Mouse (Mus musculus) C2C12 (cell line): ENCODE measurements around the gene Farsb. TPM values are rescaled to one million over a fixed set of nuclear protein-coding genes. Genes with fewer than 3 reads are reported as not detected.

Source experiments
- H3K27me3 ChIP-seq: one replicate; pipeline ENCODE4 v1.6.1; 2011; ENCODE audit not compliant: control insufficient read depth, insufficient read depth, insufficient read length
- H3K36me3 ChIP-seq: one replicate; pipeline ENCODE4 v1.6.1; 2011; ENCODE audit not compliant: control insufficient read depth, insufficient read depth
- H3K4me3 ChIP-seq: one replicate; pipeline ENCODE4 v1.5.1; 2011; ENCODE audit warnings: mild to moderate bottlenecking, control low read depth; ENCODE audit not compliant: poor library complexity, insufficient read depth, severe bottlenecking
- H3K79me2 ChIP-seq: one replicate; pipeline ENCODE4 v1.6.1; 2011; ENCODE audit not compliant: control insufficient read depth, insufficient read depth
- H3K79me3 ChIP-seq: one replicate; pipeline ENCODE4 v1.6.1; 2011; ENCODE audit warnings: low read depth, control low read depth
- H3ac ChIP-seq: one replicate; pipeline ENCODE3; 2011; ENCODE audit warnings: low read depth; ENCODE audit not compliant: control insufficient read depth, insufficient read length
- CEBPB ChIP-seq: IDR thresholded peaks from one replicate; pipeline ENCODE4 v1.6.1; 2011; ENCODE audit warnings: low read depth, mild to moderate bottlenecking, control low read depth, moderate library complexity
- CTCF ChIP-seq: IDR thresholded peaks from one replicate; pipeline ENCODE4 v1.5.1; 2011; ENCODE audit not compliant: control insufficient read depth, insufficient read depth, insufficient read length
- FOSL1 ChIP-seq: IDR thresholded peaks from one replicate; pipeline ENCODE4 v1.8.0; 2011; ENCODE audit warnings: mild to moderate bottlenecking, low read length; ENCODE audit not compliant: poor library complexity, insufficient read depth, severe bottlenecking
- MAX ChIP-seq: IDR thresholded peaks from one replicate; pipeline ENCODE4 v1.6.1; 2011; ENCODE audit warnings: mild to moderate bottlenecking, control low read depth
- MYOD1 ChIP-seq: IDR thresholded peaks from one replicate; pipeline ENCODE4 v1.6.1; 2011; ENCODE audit warnings: low read depth; ENCODE audit not compliant: control insufficient read depth, insufficient read length
- MYOG ChIP-seq: IDR thresholded peaks from one replicate; pipeline ENCODE4 v1.6.1; 2011; ENCODE audit not compliant: control insufficient read depth, insufficient read length; ENCODE audit errors: extremely low read depth
- USF1 ChIP-seq: IDR thresholded peaks from one replicate; pipeline ENCODE4 v1.6.1; 2011; ENCODE audit warnings: low read depth, mild to moderate bottlenecking, control low read depth, moderate library complexity
- polyA plus RNA-seq: library from polyadenylated mRNA; unstranded; fragments of >200 nt; fragmentation: generic; extraction: Trizol; gene quantifications from one replicate; pipeline ENCODE4 v1.2.1, GENCODE M21; 2012; ENCODE audit warnings: missing spikeins

The Farsb gene
- polyA plus RNA-seq, 1 experiment = 53.6 TPM

GRCm38 (mm10) chr1:78501036-78501435, 12.3 kb upstream of the Farsb start:
- H3K27me3 ChIP-seq = peaks cover 9% of the 10 kb centered on the region
- H3K79me3 ChIP-seq = no peaks in the 10 kb centered on the region
- H3K4me3 ChIP-seq = no peak overlapping the region
- no peak overlapping the region for H3ac ChIP-seq
- TF ChIP-seq MYOG (no peak), CEBPB (no peak), MAX (no peak), MYOD1 (no peak), CTCF (no peak), FOSL1 (no peak)
- H3K36me3 ChIP-seq = no peaks in the 10 kb centered on the region
- H3K79me2 ChIP-seq = no peaks in the 10 kb centered on the region

- H3K36me3 ChIP-seq = peaks cover 6% of the 10 kb centered on the region
- no peak overlapping the region for H3ac ChIP-seq
- peaks cover 4% of the 10 kb centered on the region for H3K27me3 ChIP-seq
- H3K79me2 ChIP-seq = peaks cover 36% of the 10 kb centered on the region
- no peak overlapping the region for H3K4me3 ChIP-seq
- peaks cover 31% of the 10 kb centered on the region for H3K79me3 ChIP-seq
- TF ChIP-seq USF1 (no peak), MAX (no peak), FOSL1 (no peak), CTCF (no peak), MYOD1 (no peak), MYOG (no peak), CEBPB (no peak)
Measured at GRCm38 (mm10) chr1:78490143-78490542, 1.4 kb upstream of the Farsb start.

- H3K27me3 ChIP-seq = peaks cover 4% of the 10 kb centered on the region
- peaks cover 53% of the 10 kb centered on the region for H3K79me2 ChIP-seq
- H3K36me3 ChIP-seq = peaks cover 15% of the 10 kb centered on the region
- H3ac ChIP-seq = peak overlapping the region; percentile 99
- peak overlapping the region; percentile 90 for H3K4me3 ChIP-seq
- TF ChIP-seq CTCF (no peak), MYOG (no peak), USF1 (no peak), MAX (no peak)
- peaks cover 43% of the 10 kb centered on the region for H3K79me3 ChIP-seq
Measured at GRCm38 (mm10) chr1:78488427-78488751, 308 bp downstream of the Farsb start.

- Histone ChIP-seq H3K79me3 (peaks cover 56% of the 10 kb centered on the region), H3K4me3 (no peak overlapping the region), H3ac (no peak overlapping the region), H3K27me3 (no peaks in the 10 kb centered on the region), H3K79me2 (peaks cover 81% of the 10 kb centered on the region), H3K36me3 (peaks cover 34% of the 10 kb centered on the region)
- TF ChIP-seq MYOD1 (no peak), FOSL1 (no peak), CEBPB (no peak), MAX (no peak), CTCF (no peak), USF1 (no peak), MYOG (no peak)
Measured at GRCm38 (mm10) chr1:78484361-78484760, 4.3 kb downstream of the Farsb start.

- Histone ChIP-seq H3K79me2 (peaks cover 85% of the 10 kb centered on the region), H3K79me3 (peaks cover 55% of the 10 kb centered on the region), H3ac (no peak overlapping the region), H3K27me3 (no peaks in the 10 kb centered on the region), H3K36me3 (peaks cover 43% of the 10 kb centered on the region), H3K4me3 (no peak overlapping the region)
- no peak for TF ChIP-seq MAX
- no peak for TF ChIP-seq MYOG
- TF ChIP-seq MYOD1 = no peak
- TF ChIP-seq FOSL1 = no peak
- no peak for TF ChIP-seq CEBPB
Measured at GRCm38 (mm10) chr1:78483430-78483829, 5.3 kb downstream of the Farsb start.

- no peak overlapping the region for H3ac ChIP-seq
- no peaks in the 10 kb centered on the region for H3K79me3 ChIP-seq
- TF ChIP-seq MAX (no peak), USF1 (no peak)
- H3K79me2 ChIP-seq = no peaks in the 10 kb centered on the region
- H3K36me3 ChIP-seq = peaks cover 89% of the 10 kb centered on the region
- H3K4me3 ChIP-seq = no peak overlapping the region
- H3K27me3 ChIP-seq = no peaks in the 10 kb centered on the region
Measured at GRCm38 (mm10) chr1:78472441-78472840, 16.3 kb downstream of the Farsb start.
